Mouse (Mus musculus): ENCODE results near the gene Dhx33.

Gene Dhx33

GRCm38 (mm10) chr11:71001167-71001566, 3.1 kb downstream of the Dhx33 start:
- in situ Hi-C loops (cut with MboI; ENCODE audit: low pct_unique_long_range_greater_than_20kb in 1 of 2, low sequenced_read_pairs in 2 of 2, unreplicated experiment in 1 of 2), result no loop called here

- in situ Hi-C loops (cut with MboI; ENCODE audit: low pct_unique_long_range_greater_than_20kb in 1 of 2, low sequenced_read_pairs in 2 of 2, unreplicated experiment in 1 of 2), result no loop called here
Observed at GRCm38 (mm10) chr11:70982557-70983228, 21.5 kb downstream of the Dhx33 start, which contains the start of gene C1qbp. TSS of gene C1qbp (minus strand) at chr11:70983026.

- in situ Hi-C loops (cut with MboI; ENCODE audit: low pct_unique_long_range_greater_than_20kb in 1 of 2, low sequenced_read_pairs in 2 of 2, unreplicated experiment in 1 of 2), result no loop called here
Observed at GRCm38 (mm10) chr11:70982030-70982429, 22.2 kb downstream of the Dhx33 start.

GRCm38 (mm10) chr11:70980751-70981510, 23.3 kb downstream of the Dhx33 start:
- in situ Hi-C loops (cut with MboI; ENCODE audit: low pct_unique_long_range_greater_than_20kb in 1 of 2, low sequenced_read_pairs in 2 of 2, unreplicated experiment in 1 of 2), result no loop called here

GRCm38 (mm10) chr11:70980232-70980631, 24.0 kb downstream of the Dhx33 start:
- in situ Hi-C loops (cut with MboI; ENCODE audit: low pct_unique_long_range_greater_than_20kb in 1 of 2, low sequenced_read_pairs in 2 of 2, unreplicated experiment in 1 of 2), result no loop called here

- in situ Hi-C loops (cut with MboI; ENCODE audit: low pct_unique_long_range_greater_than_20kb in 1 of 2, low sequenced_read_pairs in 2 of 2, unreplicated experiment in 1 of 2), result no loop called here
Observed at GRCm38 (mm10) chr11:70977293-70977692, 26.9 kb downstream of the Dhx33 start.

GRCm38 (mm10) chr11:70975193-70975592, 29.0 kb downstream of the Dhx33 start:
- in situ Hi-C loops (cut with MboI; ENCODE audit: low pct_unique_long_range_greater_than_20kb in 1 of 2, low sequenced_read_pairs in 2 of 2, unreplicated experiment in 1 of 2), result no loop called here

GRCm38 (mm10) chr11:70973947-70974346, 30.3 kb downstream of the Dhx33 start:
- in situ Hi-C loops (cut with MboI; ENCODE audit: low pct_unique_long_range_greater_than_20kb in 1 of 2, low sequenced_read_pairs in 2 of 2, unreplicated experiment in 1 of 2), result no loop called here

- in situ Hi-C loops (cut with MboI; ENCODE audit: low pct_unique_long_range_greater_than_20kb in 1 of 2, low sequenced_read_pairs in 2 of 2, unreplicated experiment in 1 of 2), result no loop called here
Observed at GRCm38 (mm10) chr11:70972586-70972985, 31.7 kb downstream of the Dhx33 start.

- in situ Hi-C loops (cut with MboI; ENCODE audit: low pct_unique_long_range_greater_than_20kb in 1 of 2, low sequenced_read_pairs in 2 of 2, unreplicated experiment in 1 of 2), result no loop called here
Observed at GRCm38 (mm10) chr11:70970560-70971540, 33.4 kb downstream of the Dhx33 start.

GRCm38 (mm10) chr11:70969821-70970559, 34.2 kb downstream of the Dhx33 start, which contains the start of the genes Nup88 and Rpain:
TSS of gene Nup88 (minus strand) at chr11:70969973.
TSS of gene Rpain (plus strand) at chr11:70970213.
- in situ Hi-C loops (cut with MboI; ENCODE audit: low pct_unique_long_range_greater_than_20kb in 1 of 2, low sequenced_read_pairs in 2 of 2, unreplicated experiment in 1 of 2), result no loop called here

- in situ Hi-C loops (cut with MboI; ENCODE audit: low pct_unique_long_range_greater_than_20kb in 1 of 2, low sequenced_read_pairs in 2 of 2, unreplicated experiment in 1 of 2), result no loop called here
Observed at GRCm38 (mm10) chr11:70969271-70969794, 34.9 kb downstream of the Dhx33 start.

- in situ Hi-C loops (cut with MboI; ENCODE audit: low pct_unique_long_range_greater_than_20kb in 1 of 2, low sequenced_read_pairs in 2 of 2, unreplicated experiment in 1 of 2), result no loop called here
Observed at GRCm38 (mm10) chr11:70964222-70964907, 39.9 kb downstream of the Dhx33 start.

GRCm38 (mm10) chr11:70960786-70961554, 43.3 kb downstream of the Dhx33 start:
- in situ Hi-C loops (cut with MboI; ENCODE audit: low pct_unique_long_range_greater_than_20kb in 1 of 2, low sequenced_read_pairs in 2 of 2, unreplicated experiment in 1 of 2), result no loop called here

- in situ Hi-C loops (cut with MboI; ENCODE audit: low pct_unique_long_range_greater_than_20kb in 1 of 2, low sequenced_read_pairs in 2 of 2, unreplicated experiment in 1 of 2), result no loop called here
Observed at GRCm38 (mm10) chr11:70954711-70955110, 49.5 kb downstream of the Dhx33 start.

GRCm38 (mm10) chr11:70944935-70945817, 59.1 kb downstream of the Dhx33 start:
- in situ Hi-C loops (cut with MboI; ENCODE audit: low pct_unique_long_range_greater_than_20kb in 1 of 2, low sequenced_read_pairs in 2 of 2, unreplicated experiment in 1 of 2), result no loop called here

Measured in mouse embryonic stem cell (cell line).